Mouse (Mus musculus) thymus, postnatal 10 days (tissue): Measurements from ENCODE around the gene Gtf2h1.
"Not testable (repeated sequence)": the region's sequence is repeated elsewhere in the genome, so short reads cannot be mapped to it uniquely, and the experiment has no call there.

Experiments
- DNase-seq, 2 experiments: peaks; one replicate each; pipeline ENCODE4 v3.0.0; 2021; ENCODE audit warnings: low spot score in 2 of 2

The Gtf2h1 gene

DNA sequence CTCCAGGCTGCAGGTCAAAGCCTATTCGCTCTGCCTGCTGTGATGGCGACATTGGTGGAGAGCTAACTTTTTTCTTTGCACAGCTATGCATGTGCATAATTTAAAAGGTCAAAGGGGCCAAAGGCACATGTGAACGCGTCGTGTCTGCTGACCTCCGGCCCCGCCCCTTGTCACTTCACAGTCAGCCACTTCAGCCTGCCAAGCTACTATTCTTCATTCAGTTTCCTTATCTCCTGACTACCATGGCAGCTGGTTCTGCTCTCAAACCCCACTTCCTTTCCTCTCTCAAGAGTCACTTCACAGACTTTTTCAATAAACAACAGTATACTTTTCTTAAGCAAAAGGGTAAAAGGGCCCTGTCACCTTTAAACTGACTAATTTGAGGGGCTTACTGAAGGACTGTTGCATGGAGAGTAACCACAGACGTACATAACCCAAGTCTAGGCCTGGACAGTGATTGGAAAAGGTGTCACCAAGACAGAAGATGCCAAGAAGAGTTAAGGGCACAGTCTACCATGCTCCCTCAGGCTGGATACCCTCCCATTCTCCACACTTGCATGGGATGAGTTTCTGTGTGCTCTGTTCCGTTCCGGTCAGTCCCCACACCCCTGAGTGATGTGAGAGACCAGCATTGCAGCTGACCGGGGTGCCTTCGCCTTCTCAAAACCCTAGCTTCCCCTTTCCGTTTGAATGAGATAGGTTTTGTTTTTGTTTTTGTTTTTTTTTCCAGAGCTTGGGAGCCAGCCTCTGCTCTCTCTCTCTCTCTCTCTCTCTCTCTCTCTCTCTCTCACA lies 35.1 kb downstream of the Gtf2h1 start:
- DNase-seq = peak in 1 of 2 experiments; percentile 37

DNA sequence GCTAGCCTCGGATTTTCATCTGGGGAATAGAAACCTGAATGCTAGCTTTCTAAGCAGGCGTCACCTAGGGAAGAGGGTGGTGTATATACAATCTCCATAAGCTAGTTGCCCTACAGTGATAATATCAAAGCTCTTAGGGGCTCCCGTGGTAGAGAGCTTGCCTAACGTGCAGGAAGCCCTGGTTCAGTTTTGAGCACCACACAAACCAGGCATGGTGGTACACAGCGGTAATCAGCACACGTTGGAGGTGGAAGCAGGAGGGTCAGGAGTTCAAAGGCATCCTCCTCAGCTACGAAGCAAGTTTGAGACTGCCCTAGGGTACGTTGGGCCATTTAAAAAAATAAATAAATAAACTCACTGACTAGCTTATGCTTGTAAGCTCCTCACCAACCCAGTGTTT lies 35.8 kb downstream of the Gtf2h1 start:
- no peak for DNase-seq

DNA sequence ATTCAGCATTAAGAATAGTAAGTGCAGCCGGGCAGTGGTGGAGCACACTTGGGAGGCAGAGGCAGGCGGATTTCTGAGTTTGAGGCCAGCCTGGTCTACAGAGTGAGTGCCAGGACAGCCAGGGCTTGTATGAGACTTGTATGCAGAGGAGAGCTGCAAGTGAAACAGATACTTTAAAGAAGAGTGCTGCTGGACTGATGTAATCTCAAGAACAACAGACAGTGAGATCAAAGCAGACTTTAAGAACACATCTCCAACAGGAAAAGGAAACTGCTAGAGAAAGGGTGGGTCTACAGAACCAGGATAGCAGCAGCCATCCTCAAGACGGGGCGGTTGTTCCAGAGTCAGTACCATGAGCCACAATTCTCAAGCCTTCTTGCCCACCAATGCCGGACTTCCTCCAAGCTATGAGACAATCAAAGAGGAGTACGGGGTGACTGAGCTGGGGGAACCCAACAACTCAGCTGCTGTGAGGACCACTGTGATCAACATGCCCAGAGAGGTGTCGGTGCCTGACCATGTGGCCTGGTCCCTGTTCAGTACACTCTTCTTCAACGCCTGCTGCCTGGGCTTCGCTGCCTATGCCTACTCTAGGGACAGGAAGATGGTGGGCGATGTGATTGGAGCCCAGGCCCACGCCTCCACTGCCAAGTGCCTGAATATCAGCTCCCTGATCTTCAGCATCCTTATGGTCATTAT lies 36.4 kb downstream of the Gtf2h1 start:
- DNase-seq = not testable (repeated sequence)

DNA sequence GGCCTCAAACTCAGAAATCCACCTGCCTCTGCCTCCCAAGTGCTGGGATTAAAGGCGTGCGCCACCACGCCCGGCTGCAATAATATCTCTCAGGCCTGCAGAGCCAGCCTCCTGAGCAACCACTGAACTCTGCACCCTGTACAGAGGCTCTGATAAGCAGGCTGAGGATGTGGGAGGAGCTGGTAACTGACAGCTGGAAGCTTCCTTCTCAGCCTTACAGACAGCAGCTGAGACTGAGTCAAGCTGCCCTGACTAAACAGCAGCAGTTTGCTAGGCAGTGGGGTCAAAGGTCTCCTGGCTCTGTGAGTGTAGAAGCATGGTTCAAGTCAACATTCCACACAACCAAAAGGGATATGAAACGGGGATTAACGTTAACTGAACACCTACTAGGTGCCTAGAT lies 37.4 kb downstream of the Gtf2h1 start:
- DNase-seq = peak; percentile 66 to 70

DNA sequence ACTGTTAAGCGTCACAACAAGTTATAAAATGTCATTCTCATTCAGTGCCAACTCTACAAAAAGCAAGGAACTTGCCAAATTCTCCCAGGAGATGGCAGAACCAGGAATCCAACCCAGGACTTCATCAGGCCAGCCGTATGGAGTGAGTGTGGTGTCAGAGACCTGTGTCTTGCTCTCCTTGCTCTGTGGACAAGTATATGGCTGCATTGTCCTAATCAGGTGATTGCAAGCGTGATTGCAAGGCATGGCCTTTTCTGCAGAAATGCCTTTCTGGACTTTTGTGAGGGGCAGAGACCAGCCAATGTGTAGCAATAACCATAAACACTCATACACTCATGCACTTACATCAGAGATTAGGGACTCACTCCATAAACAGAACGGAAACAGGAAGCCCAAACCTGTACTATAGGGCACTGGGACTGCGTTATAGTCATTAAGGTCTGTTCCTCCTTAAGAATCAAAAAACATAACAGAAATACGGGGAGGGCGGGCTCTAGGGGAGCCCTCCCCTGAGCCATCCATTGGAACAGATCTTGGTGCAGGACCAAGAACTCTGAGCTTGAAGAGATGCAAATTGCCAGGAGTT lies 37.9 kb downstream of the Gtf2h1 start:
- no peak for DNase-seq

DNA sequence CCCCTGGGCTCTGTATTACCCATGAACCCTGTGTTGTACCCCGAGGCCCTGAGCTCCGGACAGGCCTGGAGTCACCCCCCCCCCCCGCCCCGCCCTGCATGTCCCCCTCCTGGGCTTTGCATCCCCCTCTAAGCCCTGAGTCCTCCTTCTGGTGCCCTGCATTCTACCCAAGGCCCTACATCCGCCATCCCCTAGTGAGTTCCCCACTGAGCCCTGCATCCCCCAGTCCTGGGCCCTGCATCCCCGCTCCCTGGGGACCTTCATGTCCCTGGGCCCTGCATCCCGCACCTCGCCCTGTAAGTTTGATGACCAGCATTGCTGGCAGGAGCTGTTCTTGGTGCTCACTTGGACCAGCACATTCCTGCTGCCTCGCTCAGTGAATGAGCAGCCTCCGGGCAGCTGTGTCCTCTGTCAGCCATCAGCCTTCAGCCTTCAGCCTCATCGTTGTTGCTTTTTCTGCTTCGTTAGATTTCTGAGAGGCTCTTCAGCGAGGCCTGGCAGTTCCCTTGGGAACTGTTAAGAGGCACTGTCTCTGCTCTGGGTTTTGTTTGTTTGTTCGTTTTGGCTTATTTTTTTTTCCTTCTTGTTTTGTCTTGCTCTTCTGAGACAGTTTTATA lies 39.2 kb downstream of the Gtf2h1 start:
- no peak for DNase-seq

DNA sequence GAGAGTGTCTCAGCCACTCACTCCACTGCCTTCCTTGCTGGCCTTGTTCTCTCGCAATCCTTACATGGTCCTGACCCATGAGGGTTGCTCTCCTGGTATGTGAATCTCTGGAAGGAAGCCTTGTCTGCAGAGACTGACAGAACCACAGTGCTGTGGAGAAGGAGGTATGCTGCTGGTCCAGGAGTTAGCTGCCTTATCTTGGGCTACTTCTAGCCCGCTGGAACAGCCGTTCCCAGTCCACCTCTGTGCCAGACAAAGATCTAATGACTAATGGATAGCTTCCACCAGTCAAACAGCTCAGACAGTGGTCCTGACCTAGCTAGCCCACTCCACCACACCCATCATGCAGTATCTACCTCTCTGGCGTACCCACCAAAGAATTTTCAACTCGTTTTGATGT lies 40.5 kb downstream of the Gtf2h1 start:
- DNase-seq = no peak

DNA sequence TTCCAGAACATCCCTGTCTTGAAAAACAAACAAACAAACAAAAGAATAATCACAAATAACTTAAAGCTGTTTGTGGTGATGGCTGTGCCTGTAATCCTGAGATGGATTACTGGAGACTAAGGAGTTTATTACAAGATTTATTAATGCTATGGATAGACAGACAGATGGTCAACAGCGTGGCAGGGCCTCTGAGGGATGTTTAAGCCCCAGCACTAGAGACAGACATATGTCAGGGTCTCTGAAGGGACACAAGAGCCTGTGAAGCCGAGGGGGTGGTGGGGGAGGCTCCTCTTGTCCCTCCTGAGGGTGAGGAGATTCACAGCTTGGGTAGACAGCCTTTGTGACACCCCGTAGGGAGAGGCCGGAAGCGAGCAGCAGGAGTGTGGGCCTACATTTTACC lies 41.2 kb downstream of the Gtf2h1 start:
- DNase-seq = no peak

DNA sequence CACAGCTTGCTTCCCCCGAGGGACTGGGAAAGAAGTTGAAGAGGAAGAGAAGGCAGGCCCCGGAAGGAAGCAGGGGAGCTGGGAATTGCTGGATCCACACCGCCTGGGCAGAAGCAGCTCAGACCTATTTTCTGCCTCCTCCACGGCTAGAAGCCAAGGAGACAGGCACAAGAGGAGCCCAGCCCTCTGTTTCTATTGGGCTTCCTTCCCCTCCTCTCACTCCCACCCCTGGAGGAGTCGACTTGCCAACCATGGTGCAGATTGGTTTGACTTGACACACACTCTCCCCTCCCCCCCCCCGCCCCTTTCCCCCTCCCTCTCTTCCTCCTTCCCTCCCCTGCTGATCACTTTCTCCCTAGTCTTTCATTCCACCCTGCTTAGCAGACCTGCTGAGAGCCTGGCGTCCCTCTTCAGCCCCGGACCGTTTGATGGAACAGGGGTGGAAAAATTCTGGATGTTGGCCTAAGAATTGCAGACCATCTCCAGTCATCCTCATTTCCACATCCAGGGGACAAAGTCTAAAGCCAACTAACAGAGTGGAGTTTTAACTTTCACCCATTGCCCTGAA lies 42.3 kb downstream of the Gtf2h1 start:
- DNase-seq = no peak

DNA sequence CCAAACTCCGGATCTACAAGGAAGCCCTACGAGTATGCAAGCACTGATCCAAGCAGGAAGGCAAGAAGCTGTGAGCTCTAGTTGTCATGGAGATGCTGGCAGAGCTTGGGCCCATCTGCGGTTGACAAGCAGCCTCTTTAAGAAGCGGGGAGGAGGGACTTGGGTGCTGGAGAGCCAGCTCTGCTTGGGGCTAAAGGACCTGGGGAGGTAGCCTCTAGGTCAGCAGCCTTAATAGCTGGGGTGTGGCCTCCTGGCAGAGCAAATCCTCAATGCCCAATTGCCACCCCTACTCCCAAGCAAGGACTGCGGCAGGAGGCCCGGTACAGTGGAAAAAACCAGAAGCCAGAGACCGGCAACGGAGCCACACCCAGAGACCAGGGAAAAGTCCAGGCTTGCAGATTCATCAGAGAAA lies 43.0 kb downstream of the Gtf2h1 start:
- peak; percentile 58 to 60 for DNase-seq

DNA sequence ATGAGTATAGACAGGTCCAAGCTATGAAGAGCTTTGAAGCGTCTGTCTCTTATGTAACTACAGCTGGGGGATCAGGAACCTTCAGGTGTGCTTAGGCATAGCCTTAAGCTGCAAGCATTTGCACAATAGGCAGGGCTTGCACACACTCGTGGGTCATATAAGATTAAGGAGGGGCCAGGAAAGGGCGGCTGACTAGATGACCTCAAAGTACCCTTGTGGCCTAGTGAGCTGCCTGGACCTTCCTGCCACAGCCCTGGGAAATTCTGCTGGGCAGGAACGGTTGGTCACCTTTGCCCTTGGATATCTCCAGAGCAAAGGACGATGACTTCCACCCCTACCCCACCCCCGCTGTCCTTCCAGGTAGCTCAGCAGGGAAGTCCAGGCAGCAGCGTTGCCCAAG lies 43.5 kb downstream of the Gtf2h1 start:
- no peak for DNase-seq

DNA sequence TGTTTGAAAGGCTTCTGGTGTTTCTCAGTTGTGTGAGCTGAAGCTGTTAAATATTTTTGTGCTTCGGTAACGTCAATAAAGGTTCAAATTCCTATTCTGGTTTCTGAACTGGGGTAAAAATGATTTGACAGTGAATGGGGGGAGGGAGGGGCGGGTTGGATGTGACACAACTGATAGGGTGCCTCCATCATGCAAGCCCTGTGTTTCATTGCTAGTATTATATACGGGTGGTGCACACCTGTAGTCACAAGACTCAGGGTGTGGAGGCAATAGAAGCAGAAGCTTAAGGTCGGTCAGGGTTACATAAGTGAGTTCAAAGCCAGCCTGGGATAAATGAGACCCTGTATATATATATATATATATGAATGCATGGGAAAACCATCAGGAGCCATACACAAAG lies 44.0 kb downstream of the Gtf2h1 start:
- no peak for DNase-seq

DNA sequence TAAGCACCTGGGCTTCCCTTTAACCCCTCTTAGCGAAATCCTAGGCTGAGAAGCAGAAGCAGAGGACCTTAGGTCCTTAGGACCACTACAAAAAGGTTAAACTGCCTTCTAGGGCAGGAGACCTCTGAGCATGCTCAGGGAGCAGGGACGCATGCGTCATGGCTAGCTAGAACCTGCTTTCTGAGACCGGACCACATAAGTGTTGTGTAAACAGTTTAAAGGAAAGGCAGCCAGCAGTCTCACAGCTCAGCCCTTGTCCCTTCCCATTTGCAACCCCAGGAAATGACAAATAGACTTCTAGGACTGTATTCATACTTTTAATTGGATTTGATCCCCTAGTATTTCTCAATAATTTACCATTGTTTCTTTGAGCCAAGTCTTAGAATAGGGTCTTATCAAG lies 44.4 kb downstream of the Gtf2h1 start:
- DNase-seq = no peak

DNA sequence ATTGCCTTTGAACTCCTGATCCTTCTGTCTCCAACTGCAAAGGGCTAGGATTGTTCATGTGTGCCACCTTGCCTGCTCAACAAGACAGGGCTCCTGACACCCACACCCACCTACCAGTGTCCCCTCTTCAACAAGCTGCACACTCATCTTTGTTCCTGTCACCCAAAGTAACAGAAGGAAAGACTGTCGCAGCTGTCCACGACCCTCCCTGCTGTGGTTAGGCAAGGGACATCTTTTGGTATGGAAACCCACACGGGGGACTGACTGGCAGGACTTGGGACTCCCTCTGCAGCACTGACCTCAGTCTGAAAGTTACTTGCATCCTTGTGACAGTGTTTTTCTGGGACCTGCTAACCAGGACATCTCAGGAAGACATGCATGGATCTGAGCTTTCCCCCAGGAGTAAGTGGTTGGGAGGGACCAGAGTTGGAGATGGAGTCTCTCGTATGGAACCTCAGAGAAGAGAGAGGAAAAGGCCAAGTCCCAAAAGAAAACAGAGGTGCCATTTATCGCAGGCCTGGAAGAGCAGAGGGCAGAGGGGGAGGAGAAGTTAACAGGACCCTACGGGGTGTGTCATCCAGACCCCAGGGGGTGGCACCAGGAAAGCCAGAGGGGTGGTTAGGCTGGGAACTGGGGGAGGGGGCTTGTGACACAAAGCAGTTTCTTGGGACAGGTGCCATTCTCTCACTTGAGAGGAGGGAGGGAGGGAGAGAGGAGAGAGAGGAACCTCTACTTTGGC lies 45.1 kb downstream of the Gtf2h1 start, which contains the start of gene Ldha:
TSS of gene Ldha (plus strand) at position 689 of the 739 bp plus-strand sequence.
- DNase-seq = no peak

DNA sequence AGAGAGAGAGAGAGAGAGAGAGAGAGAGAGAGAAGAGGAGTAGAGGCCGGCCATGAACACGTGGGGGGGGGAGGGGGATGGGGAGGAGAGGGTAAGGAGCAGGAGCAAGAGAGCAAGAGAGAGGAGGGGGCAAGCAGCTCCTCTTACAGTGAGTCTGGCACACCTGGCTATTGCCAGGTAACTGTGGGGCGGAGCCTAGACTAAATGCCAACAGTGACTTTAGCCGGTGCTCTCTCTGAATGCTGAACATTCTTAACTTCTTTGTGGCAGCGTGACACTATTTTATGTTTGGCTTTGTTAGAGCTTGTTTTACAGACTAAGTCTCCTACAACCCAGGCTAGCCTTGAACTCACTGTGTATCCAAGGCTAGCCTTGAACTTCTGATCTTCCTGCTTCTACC lies 46.4 kb downstream of the Gtf2h1 start:
- no peak for DNase-seq

DNA sequence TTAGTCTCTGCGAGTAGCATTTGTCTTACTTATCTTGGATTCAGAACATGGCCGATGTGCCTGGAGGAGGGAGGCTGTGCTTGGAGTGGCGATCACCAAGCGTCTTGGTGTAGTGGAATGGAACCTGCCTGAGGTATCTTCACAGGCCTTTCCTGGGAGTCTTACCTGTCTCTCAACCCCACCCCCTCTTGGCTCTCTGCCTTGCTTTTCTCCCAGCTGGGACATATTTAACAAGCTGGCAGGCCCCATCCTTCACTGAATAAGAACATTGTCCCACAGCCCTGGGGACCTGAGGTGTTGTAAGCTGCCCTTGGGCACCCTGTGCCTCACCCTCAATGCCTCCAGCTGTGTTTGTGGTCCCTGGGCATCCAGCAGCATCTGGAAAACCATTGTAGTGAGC lies 47.7 kb downstream of the Gtf2h1 start:
- no peak for DNase-seq

DNA sequence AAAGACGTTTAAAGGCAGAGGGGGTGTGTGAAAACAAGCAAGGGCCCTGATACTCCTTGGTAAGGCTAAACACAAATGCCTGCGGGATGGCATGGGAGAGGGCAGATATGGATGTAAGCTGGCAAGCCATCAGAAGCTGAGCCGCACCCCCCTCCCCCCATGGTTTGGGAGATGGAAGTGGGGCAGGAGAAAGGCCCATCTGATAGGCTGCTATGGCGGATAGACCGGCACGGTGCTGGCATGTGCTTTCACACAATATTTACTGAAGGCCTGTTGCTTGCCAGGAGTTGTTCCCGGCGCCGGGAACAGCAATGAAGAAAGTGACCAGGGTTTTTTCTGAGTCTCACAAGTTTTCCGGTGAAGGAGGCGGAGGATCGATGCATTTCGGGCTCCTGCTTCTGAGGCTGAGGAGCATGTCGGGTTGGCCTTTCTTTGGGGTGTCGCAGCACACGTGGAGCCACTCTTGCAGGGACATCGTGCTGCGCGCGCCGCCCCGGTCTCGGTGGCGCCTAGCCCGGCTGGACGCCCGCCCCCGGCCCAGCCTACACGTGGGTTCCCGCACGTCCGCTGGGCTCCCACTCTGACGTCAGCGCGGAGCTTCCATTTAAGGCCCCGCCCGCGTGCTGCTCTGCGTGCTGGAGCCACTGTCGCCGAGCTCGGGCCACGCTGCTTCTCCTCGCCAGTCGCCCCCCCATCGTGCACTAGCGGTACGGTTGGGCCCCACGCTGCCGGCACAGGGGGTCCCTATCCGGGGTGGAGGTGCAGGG lies 49.5 kb downstream of the Gtf2h1 start:
- DNase-seq = peak; percentile 85 to 92

DNA sequence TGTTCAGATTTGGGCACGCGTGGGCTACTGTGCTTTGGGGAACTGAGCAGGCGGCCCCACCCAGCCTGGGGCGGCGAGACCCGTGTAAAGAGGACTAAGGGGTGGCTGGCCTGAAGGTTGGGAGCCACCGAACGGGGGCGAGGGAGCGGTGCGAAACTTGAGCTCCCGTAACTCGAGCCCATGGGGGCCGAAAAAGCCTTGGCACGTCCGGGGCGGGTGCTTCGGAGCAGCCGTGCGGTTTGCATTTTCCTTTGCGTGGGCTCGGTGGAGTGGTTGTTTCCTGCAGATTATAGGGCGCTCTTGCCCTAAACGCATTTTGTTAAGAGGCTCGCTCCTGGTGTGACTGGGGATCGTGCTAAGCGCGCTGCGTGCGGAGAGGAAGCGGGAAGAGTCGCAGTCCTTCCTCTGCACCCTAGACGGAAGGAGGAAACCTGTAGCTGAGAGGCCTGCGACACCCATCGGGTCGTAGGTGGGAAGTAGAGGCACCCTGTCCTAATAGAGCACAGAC lies 50.1 kb downstream of the Gtf2h1 start:
- peak in 1 of 2 experiments; percentile 52 for DNase-seq

DNA sequence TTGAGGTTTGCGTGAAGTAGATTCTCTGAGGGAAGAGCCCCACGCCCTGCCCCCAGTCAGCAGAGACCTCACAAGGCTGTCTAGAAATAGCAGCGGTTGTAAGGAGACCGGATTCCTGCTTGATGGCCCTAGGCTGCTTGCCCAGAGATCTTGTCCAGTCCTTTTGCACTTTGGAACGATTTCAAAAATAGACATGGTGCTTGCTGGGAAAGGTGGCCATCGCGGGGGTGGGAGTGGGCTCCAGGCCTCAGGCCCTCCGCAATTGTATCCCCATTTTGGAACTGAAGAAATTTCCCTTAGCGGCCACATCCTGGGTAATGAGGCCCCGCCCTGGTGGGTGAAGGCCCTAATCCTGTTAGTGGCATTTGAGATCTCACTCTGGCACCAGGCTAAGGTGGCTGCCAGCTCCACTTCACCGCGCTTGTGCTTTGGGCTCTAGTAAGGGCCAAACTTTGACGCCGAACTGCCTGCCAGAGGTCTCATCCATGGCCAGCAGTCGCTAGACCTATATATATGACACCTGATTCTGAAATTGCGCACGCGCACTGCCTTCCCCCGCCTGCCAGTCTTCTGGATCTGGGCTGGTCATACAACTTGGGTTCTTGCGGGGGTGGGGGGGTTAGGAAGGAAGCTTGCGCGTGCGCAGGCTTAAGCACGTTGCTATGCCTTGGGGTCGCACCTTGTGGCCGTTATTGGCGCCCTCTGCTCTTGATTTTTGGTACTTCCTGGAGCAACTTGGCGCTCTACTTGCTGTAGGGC lies 50.8 kb downstream of the Gtf2h1 start:
- peak; percentile 70 to 78 for DNase-seq

DNA sequence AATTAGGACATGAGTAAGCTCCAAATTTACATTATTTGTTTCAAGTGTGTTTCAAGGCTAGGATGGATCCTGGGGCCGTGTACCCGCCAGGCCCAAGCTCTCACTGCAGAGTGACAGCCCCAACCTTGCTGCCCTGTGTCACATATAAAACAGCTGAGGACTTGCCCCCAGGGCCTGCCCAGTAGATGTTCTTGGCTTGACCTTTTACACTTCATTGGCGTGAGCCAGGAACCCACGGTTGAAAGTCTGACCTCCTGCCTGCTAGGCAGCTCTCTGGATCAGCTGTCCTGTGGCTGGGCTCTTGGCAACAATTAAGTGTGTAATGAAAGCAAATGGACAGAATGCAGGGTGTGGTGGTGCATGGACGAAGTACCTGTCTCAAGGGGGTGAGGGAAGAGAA lies 53.4 kb downstream of the Gtf2h1 start:
- DNase-seq = no peak
